Mouse (Mus musculus): Measurements from ENCODE around the gene Nif3l1.

DNA sequence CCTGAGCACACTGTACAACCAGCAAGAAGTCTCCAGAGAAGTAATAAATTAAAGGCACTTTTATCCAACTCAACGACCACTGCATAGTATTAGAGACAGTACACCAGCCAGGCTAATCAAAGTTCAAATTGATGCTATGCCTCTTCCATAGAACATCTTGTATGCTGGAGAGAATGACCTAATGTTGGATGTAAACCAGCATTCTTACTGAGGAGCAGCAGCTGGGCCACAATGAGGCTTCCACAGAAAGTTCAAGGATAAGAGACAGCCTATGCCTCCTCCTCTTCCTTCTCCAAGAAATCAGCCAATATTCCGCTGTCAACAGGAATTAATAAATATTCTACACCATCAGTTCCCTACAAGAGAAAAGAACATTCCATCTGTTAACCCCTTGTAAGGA, 19.0 kb downstream of the Nif3l1 start:
- TF ChIP-seq CTCF (IDR thresholded peaks at IDR 0.05), result no peak
- no peak for TF ChIP-seq EP300 (IDR thresholded peaks at IDR 0.05)
